Mouse (Mus musculus): ENCODE results near the gene Grasp. TPM values are rescaled to one million over a fixed set of nuclear protein-coding genes. Genes with fewer than 3 reads are reported as not detected.

The Grasp gene
- 10 to 100 TPM; 33.3 to 35.3 TPM for total RNA-seq (2021)
- long read RNA-seq, transcript Grasp-201 (8 exons, 2,033 nt), result major isoform, 46 of 57 reads
- long read RNA-seq, partial matches to known transcripts, result 7 of 57 reads
- long read RNA-seq, other reads (novel, unspliced or antisense), result 4 of 57 reads

- peak; percentile 83 to 91 for DNase-seq (ENCODE audit: low spot score in 2 of 2)
These were observed at the start of gene Grasp for GRCm38 (mm10) chr15:101224006-101224906. TSS of gene Grasp (plus strand) at chr15:101224188.

- DNase-seq (ENCODE audit: low spot score in 2 of 2), result peak in 1 of 2 experiments; percentile 48
These were observed 49.5 kb upstream of the Grasp start for GRCm38 (mm10) chr15:101174294-101175130.

- no peak for DNase-seq (ENCODE audit: low spot score in 2 of 2)
These were observed 48.9 kb upstream of the Grasp start for GRCm38 (mm10) chr15:101175131-101175460.

- no peak for DNase-seq (ENCODE audit: low spot score in 2 of 2)
These were observed 48.2 kb upstream of the Grasp start for GRCm38 (mm10) chr15:101175613-101176283.

- DNase-seq (ENCODE audit: low spot score in 2 of 2), result no peak
These were observed 47.7 kb upstream of the Grasp start for GRCm38 (mm10) chr15:101176284-101176680.

GRCm38 (mm10) chr15:101176795-101177691, 46.9 kb upstream of the Grasp start:
- no peak for DNase-seq (ENCODE audit: low spot score in 2 of 2)

- no peak for DNase-seq (ENCODE audit: low spot score in 2 of 2)
These were observed 43.5 kb upstream of the Grasp start for GRCm38 (mm10) chr15:101180363-101181105.

- DNase-seq (ENCODE audit: low spot score in 2 of 2), result no peak
These were observed 42.9 kb upstream of the Grasp start for GRCm38 (mm10) chr15:101181106-101181466.

GRCm38 (mm10) chr15:101181500-101181899, 42.5 kb upstream of the Grasp start:
- no peak for DNase-seq (ENCODE audit: low spot score in 2 of 2)

- DNase-seq (ENCODE audit: low spot score in 2 of 2), result no peak
These were observed 41.3 kb upstream of the Grasp start for GRCm38 (mm10) chr15:101182676-101183075.

- DNase-seq (ENCODE audit: low spot score in 2 of 2), result no peak
These were observed 39.7 kb upstream of the Grasp start for GRCm38 (mm10) chr15:101184300-101184699.

GRCm38 (mm10) chr15:101185549-101185948, 38.4 kb upstream of the Grasp start:
- no peak for DNase-seq (ENCODE audit: low spot score in 2 of 2)

- no peak for DNase-seq (ENCODE audit: low spot score in 2 of 2)
These were observed 36.1 kb upstream of the Grasp start for GRCm38 (mm10) chr15:101187907-101188306.

- no peak for DNase-seq (ENCODE audit: low spot score in 2 of 2)
These were observed 33.8 kb upstream of the Grasp start for GRCm38 (mm10) chr15:101189981-101190761.

GRCm38 (mm10) chr15:101190762-101191150, 33.2 kb upstream of the Grasp start:
- DNase-seq (ENCODE audit: low spot score in 2 of 2), result no peak

- DNase-seq (ENCODE audit: low spot score in 2 of 2), result no peak
These were observed 32.3 kb upstream of the Grasp start for GRCm38 (mm10) chr15:101191459-101192259.

- DNase-seq (ENCODE audit: low spot score in 2 of 2), result no peak
These were observed 31.7 kb upstream of the Grasp start for GRCm38 (mm10) chr15:101192260-101192640.

GRCm38 (mm10) chr15:101192651-101193050, 31.3 kb upstream of the Grasp start:
- DNase-seq (ENCODE audit: low spot score in 2 of 2), result no peak
